Mouse (Mus musculus): Measurements from ENCODE around the gene Cdon. TPM values are rescaled to one million over a fixed set of nuclear protein-coding genes. Genes with fewer than 3 reads are reported as not detected.

The Cdon gene
- polyA plus RNA-seq, 1 experiment from 2014 or later = 35.9 TPM

- H3K9ac ChIP-seq = no peak overlapping the region
- no peaks in the 10 kb centered on the region for H3K27me3 ChIP-seq
- peaks cover 7% of the 10 kb centered on the region for H3K36me3 ChIP-seq
- no peak overlapping the region for H3K27ac ChIP-seq
- no peak overlapping the region for H3K4me2 ChIP-seq
- ATAC-seq (ENCODE audit: insufficient number of reproducible peaks, low FRiP score, low TSS enrichment, low read depth) = no peak
- no peaks in the 10 kb centered on the region for H3K9me3 ChIP-seq
- 57% methylated on average over 12 of the region's 12 CpGs for WGBS
- peaks cover 19% of the 10 kb centered on the region for H3K4me1 ChIP-seq
- H3K4me3 ChIP-seq = no peak overlapping the region
These were observed 135.7 kb downstream of the Cdon start for GRCm38 (mm10) chr9:35556494-35557102.

Other genes with a start within 250 kb of the Cdon start
- gene Dcps, start 245.1 kb upstream of the Cdon start, polyA plus RNA-seq (2015; fragmentation: Nextera tagmentation; extraction: Ambion mirVana) = 64.7 and 65.3 TPM in 2 replicates
- gene Srpr, start 221.0 kb upstream of the Cdon start, polyA plus RNA-seq (2015; fragmentation: Nextera tagmentation; extraction: Ambion mirVana) = 156 and 160 TPM in 2 replicates
- 10.3 and 11.6 TPM in 2 replicates for gene Tirap, start 220.8 kb upstream of the Cdon start, polyA plus RNA-seq (2015; fragmentation: Nextera tagmentation; extraction: Ambion mirVana)
- gene Foxred1, start 210.1 kb upstream of the Cdon start, polyA plus RNA-seq (2015; fragmentation: Nextera tagmentation; extraction: Ambion mirVana) = 37.0 and 37.8 TPM in 2 replicates
- 38.5 and 38.9 TPM in 2 replicates for gene Fam118b, start 153.3 kb upstream of the Cdon start, polyA plus RNA-seq (2015; fragmentation: Nextera tagmentation; extraction: Ambion mirVana)
- gene Rpusd4, start 153.3 kb upstream of the Cdon start, polyA plus RNA-seq (2015; fragmentation: Nextera tagmentation; extraction: Ambion mirVana) = 24.1 and 26.0 TPM in 2 replicates
- gene Gm1113, start 97.1 kb downstream of the Cdon start, polyA plus RNA-seq (2015; fragmentation: Nextera tagmentation; extraction: Ambion mirVana) = not detected in 2 replicates
- 2.1 and 2.4 TPM in 2 replicates for gene Ddx25, start 137.4 kb downstream of the Cdon start, polyA plus RNA-seq (2015; fragmentation: Nextera tagmentation; extraction: Ambion mirVana)
- 17.2 and 19.2 TPM in 2 replicates for gene Pus3, start 137.5 kb downstream of the Cdon start, polyA plus RNA-seq (2015; fragmentation: Nextera tagmentation; extraction: Ambion mirVana)
- 0.31 and 0.83 TPM in 2 replicates for gene Pate2, start 149.2 kb downstream of the Cdon start, polyA plus RNA-seq (2015; fragmentation: Nextera tagmentation; extraction: Ambion mirVana)
- gene Hyls1, start 149.3 kb downstream of the Cdon start, polyA plus RNA-seq (2015; fragmentation: Nextera tagmentation; extraction: Ambion mirVana) = 14.2 and 14.4 TPM in 2 replicates
- not detected in 2 replicates for gene Pate4, start 190.8 kb downstream of the Cdon start, polyA plus RNA-seq (2015; fragmentation: Nextera tagmentation; extraction: Ambion mirVana)
- not detected in 2 replicates for gene Pate3, start 227.1 kb downstream of the Cdon start, polyA plus RNA-seq (2015; fragmentation: Nextera tagmentation; extraction: Ambion mirVana)

Measured in limb, embryonic 15.5 days (tissue).